Mouse (Mus musculus) skeletal muscle tissue, postnatal 0 days (tissue): ENCODE data around the gene Gstt4. TPM values are rescaled to one million over a fixed set of nuclear protein-coding genes. Genes with fewer than 3 reads are reported as not detected.

Source experiments
- polyA plus RNA-seq: library from polyadenylated mRNA; unstranded; fragments of >200 nt; fragmentation: Nextera tagmentation; extraction: Ambion mirVana; gene quantifications from 2 replicates; pipeline ENCODE4 v1.2.1, GENCODE M21; 2015

Gstt4 gene
- not detected in 2 replicates for polyA plus RNA-seq

DNA sequence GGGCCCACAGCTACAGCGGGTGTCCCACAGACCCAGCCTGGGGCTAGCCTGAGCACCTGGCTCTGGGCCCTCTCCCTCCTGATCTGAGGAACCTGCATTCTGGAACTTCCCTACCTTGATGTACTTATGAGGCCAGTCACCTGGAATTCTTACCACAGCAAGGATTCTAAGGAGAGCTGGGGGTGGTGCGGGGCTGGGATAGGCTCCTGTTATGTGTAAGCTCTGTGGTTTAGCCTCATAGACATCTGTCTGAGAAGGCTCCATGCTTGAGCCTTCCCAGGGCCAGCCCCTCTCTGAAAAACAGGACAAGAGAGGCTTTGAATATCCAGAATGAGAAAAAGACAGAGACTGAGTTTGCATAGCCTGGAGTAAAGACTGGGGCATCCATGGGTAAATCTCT, at the start of gene Gstt4:
Gene Gstt4, minus strand, starts transcription at position 101 of the 400 bp plus-strand sequence.

DNA sequence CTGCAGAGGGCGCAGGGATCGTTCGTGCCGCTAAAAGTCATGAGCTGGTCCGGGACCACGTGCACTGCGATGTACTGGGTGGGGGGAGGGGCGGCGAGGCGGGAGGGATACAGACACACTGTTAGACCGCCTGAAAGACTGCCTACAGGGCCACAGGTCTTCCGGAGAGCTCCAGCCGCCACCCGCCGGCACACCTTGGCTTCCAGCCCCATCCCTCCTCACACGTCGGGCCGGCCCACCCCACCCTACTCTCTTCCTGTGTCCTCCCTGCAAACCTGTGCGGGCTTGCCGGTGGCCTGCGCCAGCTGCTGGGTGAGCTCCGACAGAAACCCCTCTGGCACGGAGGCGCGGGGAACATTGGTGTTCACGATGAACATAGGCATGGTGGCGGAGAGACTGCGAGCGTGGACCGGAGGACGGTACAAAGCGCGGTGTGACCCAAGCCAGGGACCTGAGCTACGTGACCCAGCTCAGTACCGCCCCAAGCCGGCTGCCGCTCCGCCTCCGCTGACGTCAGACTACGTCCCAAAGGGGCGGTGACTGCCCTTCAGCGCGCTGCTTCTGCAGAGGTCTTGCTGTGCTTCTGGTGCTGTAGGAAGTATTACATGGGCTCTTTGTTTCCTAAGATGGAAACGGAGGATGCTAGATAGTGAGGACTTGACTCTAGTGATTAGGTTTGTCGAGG, 37.6 kb upstream of the Gstt4 start, which contains the start of gene Mif:
Gene Mif, minus strand, starts transcription at position 455 of the 685 bp plus-strand sequence.

DNA sequence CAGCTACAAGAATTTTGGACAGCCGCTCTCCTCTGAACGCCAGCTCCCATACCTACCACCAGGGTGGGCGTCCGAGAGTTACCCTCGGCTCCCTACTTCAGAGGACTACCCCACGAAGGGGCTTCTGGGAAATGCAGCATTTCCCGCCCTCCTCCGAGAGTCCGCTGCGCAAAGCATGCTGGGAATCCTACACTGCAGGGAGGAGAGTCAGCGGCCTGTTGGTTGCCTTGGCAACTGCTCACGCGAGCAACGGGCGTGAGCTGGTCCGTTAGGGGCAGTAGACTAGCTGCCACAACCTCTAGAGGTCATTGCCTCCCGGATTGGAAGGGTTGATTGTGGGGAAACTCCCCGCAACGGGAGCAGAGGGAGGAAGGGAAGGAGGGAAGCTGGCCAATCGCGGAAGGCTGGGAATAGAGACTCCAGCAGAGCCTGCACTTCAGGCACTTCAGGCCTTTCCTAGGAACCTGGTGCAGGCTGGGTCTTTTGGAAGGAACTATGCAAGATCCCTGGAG, 15.0 kb upstream of the Gstt4 start, which contains the start of gene Gstt2:
Gene Gstt2, minus strand, starts transcription at position 177 of the 512 bp plus-strand sequence.

DNA sequence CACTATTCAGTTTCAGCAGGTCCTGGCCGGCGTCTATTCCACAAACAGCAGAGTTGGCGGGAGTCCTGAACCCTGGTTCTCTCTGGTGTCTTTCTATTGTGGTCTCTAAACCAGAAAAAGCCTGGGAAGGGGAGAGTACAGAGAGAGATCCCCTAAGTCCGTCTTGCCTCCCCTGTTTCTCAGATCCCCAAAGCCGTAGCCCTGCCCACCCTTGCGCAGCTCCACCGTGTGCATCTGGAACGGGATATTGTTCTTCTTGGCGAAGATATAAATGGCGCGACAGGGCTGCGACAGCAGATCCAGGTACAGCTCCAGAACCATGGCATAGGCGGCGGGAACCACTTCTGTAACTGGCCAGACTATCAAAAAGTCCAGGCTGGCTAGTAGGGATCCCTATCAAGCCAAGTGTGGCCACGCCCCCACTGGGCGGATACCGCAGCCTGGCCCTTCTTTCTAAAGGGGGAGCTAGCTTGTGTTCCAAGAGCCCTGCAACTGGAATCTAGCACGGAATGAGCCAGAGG, 24.1 kb downstream of the Gstt4 start, which contains the start of gene Gstt1:
Gene Gstt1, minus strand, starts transcription at position 409 of the 521 bp plus-strand sequence.

DNA sequence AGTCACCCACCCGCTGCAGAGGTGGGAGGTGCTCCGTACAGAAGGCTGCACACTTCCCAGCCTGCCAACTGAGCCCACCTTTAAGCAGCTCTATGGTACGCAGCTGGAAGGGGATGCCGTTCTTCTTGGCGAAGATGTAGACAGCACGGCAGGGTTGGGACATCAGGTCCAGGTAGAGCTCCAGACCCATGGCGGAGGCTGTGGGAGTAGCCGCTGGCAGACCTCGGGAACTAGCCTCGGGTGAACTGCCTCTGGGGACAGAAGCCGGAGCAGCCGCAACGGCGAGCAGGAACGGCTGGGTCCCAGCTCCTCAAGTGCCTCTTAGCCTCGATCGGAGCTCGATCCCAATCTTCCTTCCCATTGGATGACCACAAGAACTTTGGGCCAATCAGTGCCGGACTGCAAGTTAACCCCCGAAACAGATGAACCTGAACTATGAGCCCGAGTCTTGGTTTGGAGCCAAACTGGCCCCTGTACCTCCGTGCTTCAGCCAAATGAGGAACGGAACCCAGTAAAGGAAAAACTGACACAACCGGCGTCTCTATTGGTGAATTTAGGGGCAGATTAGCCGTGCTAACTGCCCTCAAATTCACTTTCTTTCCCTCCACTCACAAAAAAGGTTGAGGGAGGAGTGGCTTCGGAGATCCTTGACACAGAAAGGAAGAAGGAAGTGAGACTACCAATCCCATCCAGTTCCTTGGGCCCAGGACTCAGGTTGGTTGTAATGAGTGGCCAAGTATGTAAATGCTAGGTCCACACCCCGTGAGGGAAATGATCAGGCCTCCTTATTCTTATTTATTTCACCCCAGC, 41.4 kb downstream of the Gstt4 start, which contains the start of the genes Gm20441 and Gstt3:
Gene Gm20441, minus strand, starts transcription at position 186 of the 810 bp plus-strand sequence.
Gene Gstt3, minus strand, starts transcription at position 646 of the 810 bp plus-strand sequence.

DNA sequence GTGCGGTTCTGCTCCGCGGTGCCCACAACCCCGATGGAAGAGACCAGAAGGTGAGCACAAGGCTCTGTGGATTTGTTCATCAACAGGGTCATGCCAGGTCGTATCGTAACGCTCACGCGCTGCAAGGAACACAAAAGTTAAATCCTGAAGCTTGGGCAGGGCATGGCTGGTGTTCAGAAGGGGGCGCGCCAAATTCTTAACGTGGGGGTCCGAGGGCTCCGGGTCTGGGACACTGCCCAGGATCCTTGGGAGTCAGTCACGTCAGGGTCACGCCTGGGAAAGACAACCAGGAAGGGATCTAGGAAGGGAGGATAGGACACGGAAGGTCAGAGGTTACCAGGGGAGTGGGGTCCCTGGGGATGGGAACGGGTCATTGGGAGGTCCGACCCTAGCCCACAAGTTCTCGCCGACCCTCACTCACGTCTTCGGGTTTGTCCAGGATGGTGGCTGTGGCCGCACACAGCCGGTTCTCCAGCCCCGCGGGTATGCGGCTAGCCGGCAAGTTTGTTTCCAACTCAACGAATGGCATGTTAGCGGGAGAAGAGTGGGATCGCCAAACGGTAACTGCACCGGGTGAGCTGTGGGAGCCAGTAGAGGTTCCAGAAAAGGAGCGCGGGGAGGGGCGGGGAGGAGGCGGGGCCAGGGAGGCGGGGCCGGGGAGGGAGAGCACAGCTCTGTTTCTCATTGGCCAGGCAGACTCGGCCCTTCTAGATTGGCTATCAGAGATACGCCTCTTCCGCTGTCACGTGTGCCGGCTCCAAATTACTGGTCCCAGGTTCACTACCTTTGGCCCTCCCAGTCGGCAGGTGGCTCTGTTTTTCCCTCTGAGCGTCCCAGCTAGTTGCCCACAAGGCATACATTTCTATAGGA, 49.3 kb downstream of the Gstt4 start, which contains the start of gene Ddt:
Gene Ddt, minus strand, starts transcription at position 620 of the 870 bp plus-strand sequence.

Other genes starting within 250 kb of the Gstt4 start
- gene Ggt5, start 233.2 kb downstream of the Gstt4 start, polyA plus RNA-seq, result 7.3 and 9.4 TPM in 2 replicates
- gene Susd2, start 178.5 kb downstream of the Gstt4 start, polyA plus RNA-seq, result 4.9 and 5.1 TPM in 2 replicates
- gene Cabin1, start 58.2 kb downstream of the Gstt4 start, polyA plus RNA-seq, result 15.4 and 17.0 TPM in 2 replicates
- 53.2 and 61.3 TPM in 2 replicates for gene Ddt, start 49.1 kb downstream of the Gstt4 start, polyA plus RNA-seq
- gene Gm20441, start 41.6 kb downstream of the Gstt4 start, polyA plus RNA-seq, result not detected in 2 replicates
- gene Gstt3, start 41.1 kb downstream of the Gstt4 start, polyA plus RNA-seq, result 4.5 and 5.3 TPM in 2 replicates
- 8.6 and 8.9 TPM in 2 replicates for gene Gstt1, start 24.0 kb downstream of the Gstt4 start, polyA plus RNA-seq
- 9.9 and 11.9 TPM in 2 replicates for gene Gstt2, start 14.9 kb upstream of the Gstt4 start, polyA plus RNA-seq
- 482 and 560 TPM in 2 replicates for gene Mif, start 37.7 kb upstream of the Gstt4 start, polyA plus RNA-seq
- 0.50 and 0.58 TPM in 2 replicates for gene Derl3, start 70.9 kb upstream of the Gstt4 start, polyA plus RNA-seq
- gene Smarcb1, start 99.1 kb upstream of the Gstt4 start, polyA plus RNA-seq, result 60.6 and 68.3 TPM in 2 replicates
- 555 and 642 TPM in 2 replicates for gene Chchd10, start 110.6 kb upstream of the Gstt4 start, polyA plus RNA-seq
- 11.6 and 12.3 TPM in 2 replicates for gene Mmp11, start 114.0 kb upstream of the Gstt4 start, polyA plus RNA-seq
- not detected in 2 replicates for gene Gm867, start 118.1 kb upstream of the Gstt4 start, polyA plus RNA-seq
- 0.24 TPM in 1 of 2 replicates, not detected in the other for gene Vpreb3, start 120.5 kb upstream of the Gstt4 start, polyA plus RNA-seq
- not detected in 2 replicates for gene Gm5134, start 132.0 kb upstream of the Gstt4 start, polyA plus RNA-seq
- gene Zfp280b, start 210.1 kb upstream of the Gstt4 start, polyA plus RNA-seq, result 9.8 and 10.8 TPM in 2 replicates